Mouse (Mus musculus): ENCODE data around the gene Poldip2.

GRCm38 (mm10) chr11:78467515-78467914 is 44.5 kb upstream of the Poldip2 start:
- no peak for TF ChIP-seq CTCF (IDR thresholded peaks at IDR 0.05; ENCODE audit: insufficient read depth, low read depth, low read length)
- no peak for TF ChIP-seq POLR2A (IDR thresholded peaks at IDR 0.05; ENCODE audit: insufficient read depth, low read depth, low read length)

All from olfactory bulb, adult 2 months (tissue).